Mouse (Mus musculus) lung, postnatal 36 days (tissue): ENCODE measurements around the gene Nrg4.
"Not testable (repeated sequence)": the region's sequence is repeated elsewhere in the genome, so short reads cannot be mapped to it uniquely, and the experiment has no call there.

Experiments
- DNase-seq: peaks from one replicate; pipeline ENCODE4 v3.0.0; 2022; ENCODE audit warnings: mixed read lengths

The Nrg4 gene

GRCm38 (mm10) chr9:55248465-55248864 lies 78.2 kb downstream of the Nrg4 start:
- DNase-seq: no peak

- DNase-seq: no peak
Observed at GRCm38 (mm10) chr9:55246918-55247317, 79.7 kb downstream of the Nrg4 start.

- no peak for DNase-seq
Observed at GRCm38 (mm10) chr9:55246440-55246839, 80.2 kb downstream of the Nrg4 start.

- DNase-seq: not testable (repeated sequence)
Observed at GRCm38 (mm10) chr9:55245057-55245750, 81.4 kb downstream of the Nrg4 start.

GRCm38 (mm10) chr9:55244079-55244478 lies 82.6 kb downstream of the Nrg4 start:
- no peak for DNase-seq

GRCm38 (mm10) chr9:55243280-55243679 lies 83.4 kb downstream of the Nrg4 start:
- DNase-seq: no peak

GRCm38 (mm10) chr9:55241863-55242685 lies 84.6 kb downstream of the Nrg4 start:
- DNase-seq: peak; percentile 11

- no peak for DNase-seq
Observed at GRCm38 (mm10) chr9:55240852-55241251, 85.8 kb downstream of the Nrg4 start.

GRCm38 (mm10) chr9:55236235-55237165 lies 90.1 kb downstream of the Nrg4 start:
- no peak for DNase-seq

GRCm38 (mm10) chr9:55233076-55233475 lies 93.6 kb downstream of the Nrg4 start:
- peak; percentile 38 for DNase-seq

- no peak for DNase-seq
Observed at GRCm38 (mm10) chr9:55232586-55232985, 94.1 kb downstream of the Nrg4 start.

- DNase-seq: no peak
Observed at GRCm38 (mm10) chr9:55232110-55232509, 94.5 kb downstream of the Nrg4 start.

- peak; percentile 12 for DNase-seq
Observed at GRCm38 (mm10) chr9:55231544-55231943, 95.1 kb downstream of the Nrg4 start.

GRCm38 (mm10) chr9:55229010-55229409 lies 97.6 kb downstream of the Nrg4 start:
- DNase-seq: no peak

- no peak for DNase-seq
Observed at GRCm38 (mm10) chr9:55228149-55228548, 98.5 kb downstream of the Nrg4 start.

GRCm38 (mm10) chr9:55226251-55226650 lies 100.4 kb downstream of the Nrg4 start:
- DNase-seq: no peak

- peak; percentile 14 for DNase-seq
Observed at GRCm38 (mm10) chr9:55225165-55225737, 101.4 kb downstream of the Nrg4 start.

- peak; percentile 29 for DNase-seq
Observed at GRCm38 (mm10) chr9:55217381-55217780, 109.3 kb downstream of the Nrg4 start.

GRCm38 (mm10) chr9:55216078-55216477 lies 110.6 kb downstream of the Nrg4 start:
- DNase-seq: no peak

GRCm38 (mm10) chr9:55215648-55216047 lies 111.0 kb downstream of the Nrg4 start:
- no peak for DNase-seq

- no peak for DNase-seq
Observed at GRCm38 (mm10) chr9:55215056-55215455, 111.6 kb downstream of the Nrg4 start.

- DNase-seq: no peak
Observed at GRCm38 (mm10) chr9:55213396-55213795, 113.2 kb downstream of the Nrg4 start.

- DNase-seq: no peak
Observed at GRCm38 (mm10) chr9:55211611-55212010, 115.0 kb downstream of the Nrg4 start.
